Comparison of ENCODE assay signal across 9 mouse cellular contexts in the genomic region with DNA sequence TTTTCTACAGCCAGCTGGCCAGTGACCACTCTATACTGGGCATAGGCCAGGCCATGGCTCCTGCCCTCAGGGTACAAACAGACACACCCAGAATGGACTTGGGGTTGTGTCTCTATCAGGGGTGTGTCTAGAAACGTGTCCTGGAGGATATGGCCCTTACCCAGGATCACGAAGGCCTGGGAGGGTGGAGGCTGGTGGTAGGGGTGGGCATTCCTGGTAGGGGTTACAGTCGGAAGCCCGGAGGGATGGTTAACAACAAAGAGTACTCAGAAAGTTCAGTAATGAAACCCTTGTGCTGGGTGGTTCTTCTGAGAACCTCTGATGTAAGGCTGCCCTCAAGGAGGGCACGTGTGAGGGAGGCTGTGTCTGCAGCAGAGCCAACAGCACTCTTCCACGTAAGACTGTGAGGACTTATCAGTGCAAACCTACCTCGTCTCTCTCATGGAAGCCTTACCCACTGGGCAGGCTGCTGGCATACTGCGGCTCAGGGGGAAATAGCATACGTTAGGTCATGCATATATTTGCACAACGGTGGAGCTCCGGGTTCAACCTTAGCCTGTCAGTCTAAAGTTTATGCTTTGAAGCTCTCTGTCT. TPM values are rescaled to one million over a fixed set of nuclear protein-coding genes. Genes with fewer than 3 reads are reported as not detected.
DNase-seq lines count a peak whose midpoint lies in the region; ATAC-seq lines count a peak whose summit lies in the region.
"Had no signal": no experiment of that assay in that cellular context is flagged by ENCODE, and none has a peak within 500 bp of the region (broad histone marks: within the 10 kb centered on the region; RNA-seq: fewer than 3 reads in every experiment).

No protein-coding gene starts in this region.

- no peak overlapping the region for H3K4me2 ChIP-seq in embryonic facial prominence, embryonic 12.5 days (replicated peaks)
- no peak overlapping the region for H3K4me2 ChIP-seq in liver, embryonic 15.5 days
- H3K4me2 ChIP-seq: forebrain, embryonic 15.5 days had no signal

- H3K27me3 ChIP-seq in embryonic facial prominence, embryonic 12.5 days = no peaks in the 10 kb centered on the region
- peaks cover 30% of the 10 kb centered on the region for H3K27me3 ChIP-seq in liver, embryonic 15.5 days
- H3K27me3 ChIP-seq: forebrain, embryonic 15.5 days had no signal

- 53% methylated on average over 11 of the region's 11 CpGs for WGBS in embryonic facial prominence, embryonic 12.5 days
- 52% methylated on average over 11 of the region's 11 CpGs for WGBS in liver, embryonic 15.5 days (ENCODE audit: insufficient replicate concordance)

- peak overlapping the region; percentile 7; the same call in 1 of the 2 replicates for H3K9ac ChIP-seq in embryonic facial prominence, embryonic 12.5 days
- H3K9ac ChIP-seq in liver, embryonic 15.5 days = no peak overlapping the region
- H3K9ac ChIP-seq: forebrain, embryonic 15.5 days had no signal

- H3K9me3 ChIP-seq in embryonic facial prominence, embryonic 12.5 days = no peaks in the 10 kb centered on the region
- H3K9me3 ChIP-seq in liver, embryonic 15.5 days (replicated peaks) = no peaks in the 10 kb centered on the region
- H3K9me3 ChIP-seq: forebrain, embryonic 15.5 days had no signal

- 0 out of 2 replicates have a peak overlapping the region, but pooled peaks have one; percentile 94 for H3K27ac ChIP-seq in embryonic facial prominence, embryonic 12.5 days
- H3K27ac ChIP-seq in liver, embryonic 15.5 days (replicated peaks) = no peak overlapping the region

- H3K4me1 ChIP-seq in embryonic facial prominence, embryonic 12.5 days = peaks cover 49% of the 10 kb centered on the region
- H3K4me1 ChIP-seq in liver, embryonic 15.5 days (replicated peaks) = peaks cover 14% of the 10 kb centered on the region

- ATAC-seq in embryonic facial prominence, embryonic 12.5 days (ENCODE audit: insufficient number of reproducible peaks, insufficient read depth, low FRiP score, low TSS enrichment) = no peak
- ATAC-seq in liver, embryonic 15.5 days (ENCODE audit: insufficient read depth) = 0 out of 2 replicates have a peak, but pooled peaks have one; percentile 20
- ATAC-seq: activated CD4-positive, CD25-positive, alpha-beta regulatory T cell, adult 4 months; forebrain, embryonic 15.5 days had no signal

- H3K4me3 ChIP-seq in embryonic facial prominence, embryonic 12.5 days = no peak overlapping the region
- H3K4me3 ChIP-seq in liver, embryonic 15.5 days (replicated peaks) = no peak overlapping the region
- H3K4me3 ChIP-seq: forebrain, embryonic 15.5 days had no signal

- DNase-seq in kidney, adult 9 months = peak; percentile 18
- no peak for DNase-seq in kidney, adult 8-10 months
- DNase-seq in 3134 (ENCODE audit: extremely low read depth, insufficient read length, low spot score) = peak; percentile 75
- no peak for DNase-seq in thymus, postnatal 25 days
- DNase-seq in left cerebral cortex, adult 18-20 months (ENCODE audit: low spot score in 2 of 2) = no peak

- no peaks in the 10 kb centered on the region for H3K36me3 ChIP-seq in embryonic facial prominence, embryonic 12.5 days
- H3K36me3 ChIP-seq in liver, embryonic 15.5 days (replicated peaks) = no peaks in the 10 kb centered on the region
- H3K36me3 ChIP-seq: forebrain, embryonic 15.5 days had no signal

RNA-seq across cellular contexts. Expression of gene Src, which starts 3.9 kb away (rescaled TPM):
- 30.8 and 37.3 TPM in 2 replicates for polyA plus RNA-seq in embryonic facial prominence, embryonic 12.5 days (2016; fragmentation: Nextera tagmentation; extraction: Ambion mirVana)
- 1.8 and 2.2 TPM in 2 replicates for polyA plus RNA-seq in liver, embryonic 15.5 days (2015; fragmentation: Nextera tagmentation; extraction: Ambion mirVana)
- total RNA-seq in left cerebral cortex, adult 18-20 months (2021) = 100 to 1,000 TPM; 135 to 137 TPM

RNA-seq across cellular contexts. Expression of gene Manbal, which starts 54.8 kb away (rescaled TPM):
- 78.5 and 82.8 TPM in 2 replicates for polyA plus RNA-seq in embryonic facial prominence, embryonic 12.5 days (2016; fragmentation: Nextera tagmentation; extraction: Ambion mirVana)
- polyA plus RNA-seq in liver, embryonic 15.5 days (2015; fragmentation: Nextera tagmentation; extraction: Ambion mirVana) = 21.8 and 22.3 TPM in 2 replicates
- total RNA-seq in left cerebral cortex, adult 18-20 months (2021) = 10 to 100 TPM; 54.6 to 56.6 TPM

Comparison
In these comparisons a context has a peak if more than half of its experiments do, and no peak if none do; other contexts are left out.
1. DNase-seq: peak in kidney, adult 9 months (single experiment) and 3134 (single experiment); none in kidney, adult 8-10 months (0 of 2), thymus, postnatal 25 days (single experiment) and left cerebral cortex, adult 18-20 months (0 of 2).
2. RNA of gene Src, which starts 3.9 kb away (polyA plus RNA-seq): 30.8 to 37.3 TPM in embryonic facial prominence, embryonic 12.5 days; 1.8 to 2.2 TPM in liver, embryonic 15.5 days; every median in the first group is over 10 times any median in the second.